Mouse (Mus musculus): ENCODE results near the gene Mup15.
"Not testable (repeated sequence)": the region's sequence is repeated elsewhere in the genome, so short reads cannot be mapped to it uniquely, and the experiment has no call there.

Gene Mup15

DNA sequence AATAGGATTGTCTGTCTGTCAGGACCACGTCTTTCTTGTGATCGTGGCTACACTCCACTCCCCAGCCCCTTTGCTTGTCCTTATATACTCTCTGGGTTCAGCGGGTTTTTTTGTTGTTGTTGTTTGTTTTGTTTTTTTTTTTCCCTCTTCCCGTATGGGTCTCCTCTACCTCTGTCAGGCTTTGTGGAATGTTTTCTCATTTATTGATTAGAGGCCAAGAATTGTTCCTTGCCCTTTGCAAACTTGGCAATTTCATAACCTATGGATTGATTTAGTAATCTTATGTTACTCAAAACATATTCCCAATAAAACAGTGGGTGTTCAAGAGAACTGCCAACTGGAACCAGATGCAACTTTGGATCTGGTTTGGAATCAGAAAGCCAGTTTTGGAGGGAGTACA is at the start of gene Mup15:
Gene Mup15 (minus strand): TSS at position 101 of the 400 bp plus-strand sequence.
- not testable (repeated sequence) for DNase-seq (ENCODE audit: low spot score in 2 of 2)

Measured in urinary bladder, adult 18-20 months (tissue).